Mouse (Mus musculus) frontal cortex, postnatal 14 days (tissue): ENCODE data around the gene Gm21985.
"Not testable (repeated sequence)": the region's sequence is repeated elsewhere in the genome, so short reads cannot be mapped to it uniquely, and the experiment has no call there.

Source experiments
- DNase-seq, 2 experiments: peaks; one replicate each; pipeline ENCODE4 v3.0.0; 2022; ENCODE audit warnings: low spot score in 2 of 2

Gene Gm21985

DNA sequence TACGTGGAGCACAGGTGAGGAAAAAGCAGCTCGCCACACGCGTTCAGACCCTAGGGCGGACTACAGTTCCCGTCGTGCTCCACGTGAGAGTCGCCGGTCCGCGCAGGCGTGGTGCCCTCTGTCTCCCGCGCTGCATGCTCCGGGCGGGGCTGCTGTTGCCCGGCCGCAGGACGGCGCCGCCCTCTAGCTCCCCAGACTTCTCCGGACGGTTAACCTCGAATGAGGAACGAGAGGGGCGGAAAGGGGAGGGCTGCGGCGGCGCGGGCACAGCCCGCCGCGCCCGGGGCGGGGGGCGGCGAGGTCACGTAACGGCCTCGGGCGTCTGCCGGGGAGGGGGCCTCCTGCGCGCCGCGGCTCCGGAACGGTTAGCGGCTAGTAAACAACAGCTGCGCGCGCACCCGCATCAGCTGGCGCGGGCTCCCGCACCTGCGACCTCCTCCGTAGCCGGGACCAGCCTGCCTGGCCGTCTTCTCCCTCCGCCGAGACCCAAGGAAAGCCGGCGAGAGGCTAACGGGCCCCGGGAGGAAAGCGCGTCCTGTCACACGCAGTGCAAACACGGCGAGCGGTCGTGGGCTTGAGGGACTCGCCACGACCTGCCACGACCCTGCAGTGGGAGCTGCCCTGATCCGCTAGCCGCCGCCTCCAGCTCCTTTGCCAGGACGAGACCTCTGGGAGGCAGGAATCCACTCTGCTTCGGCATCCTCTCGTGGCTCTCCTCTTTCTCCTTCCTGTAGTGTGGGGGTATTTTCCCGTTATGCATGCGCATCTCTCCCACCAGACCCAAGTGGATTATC is 469 bp upstream of the Gm21985 start, which contains the start of gene Slc12a6:
TSS of gene Slc12a6 (plus strand) at position 378 of the 794 bp plus-strand sequence.
- peak; percentile 82 to 87 for DNase-seq

DNA sequence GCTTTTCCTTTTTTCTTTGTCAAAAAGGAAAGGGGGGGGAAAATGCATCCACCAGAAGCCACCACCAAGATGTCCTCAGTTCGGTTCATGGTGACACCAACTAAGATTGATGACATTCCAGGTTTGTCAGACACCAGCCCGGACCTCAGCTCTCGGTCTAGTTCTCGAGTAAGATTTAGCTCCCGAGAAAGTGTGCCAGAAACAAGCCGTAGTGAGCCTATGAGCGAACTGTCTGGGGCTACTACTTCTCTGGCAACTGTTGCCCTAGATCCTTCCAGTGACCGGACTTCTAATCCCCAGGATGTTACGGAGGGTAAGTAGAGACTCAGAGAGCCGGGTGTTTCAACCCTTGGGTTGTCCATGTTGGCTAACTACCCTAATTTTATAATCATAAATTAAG is 666 bp downstream of the Gm21985 start:
- DNase-seq: no peak

GRCm38 (mm10) chr2:112267547-112268269 is 1.6 kb downstream of the Gm21985 start:
- DNase-seq: no peak

GRCm38 (mm10) chr2:112270011-112270410 is 3.9 kb downstream of the Gm21985 start:
- no peak for DNase-seq

DNA sequence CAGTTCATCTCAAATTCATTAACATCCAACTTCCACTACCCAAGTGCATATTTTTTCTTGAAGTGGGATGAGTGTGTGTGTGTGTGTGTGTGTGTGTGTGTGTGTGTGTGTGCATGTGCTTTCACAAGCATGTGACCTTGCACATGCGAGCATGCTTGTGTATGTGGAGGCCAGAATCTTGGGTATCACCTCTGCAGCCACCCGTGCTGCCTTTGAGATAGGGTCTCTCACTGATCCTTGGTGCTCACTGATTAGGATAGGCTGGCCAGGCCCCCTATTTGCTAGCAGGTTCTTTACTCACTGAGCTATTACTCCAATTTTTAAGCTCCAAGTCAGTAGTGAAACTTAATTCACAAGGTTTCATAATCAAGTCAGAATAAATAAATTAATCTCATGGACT is 6.8 kb downstream of the Gm21985 start:
- no peak for DNase-seq

GRCm38 (mm10) chr2:112273474-112273873 is 7.4 kb downstream of the Gm21985 start:
- DNase-seq: no peak

GRCm38 (mm10) chr2:112276870-112277269 is 10.8 kb downstream of the Gm21985 start:
- no peak for DNase-seq

DNA sequence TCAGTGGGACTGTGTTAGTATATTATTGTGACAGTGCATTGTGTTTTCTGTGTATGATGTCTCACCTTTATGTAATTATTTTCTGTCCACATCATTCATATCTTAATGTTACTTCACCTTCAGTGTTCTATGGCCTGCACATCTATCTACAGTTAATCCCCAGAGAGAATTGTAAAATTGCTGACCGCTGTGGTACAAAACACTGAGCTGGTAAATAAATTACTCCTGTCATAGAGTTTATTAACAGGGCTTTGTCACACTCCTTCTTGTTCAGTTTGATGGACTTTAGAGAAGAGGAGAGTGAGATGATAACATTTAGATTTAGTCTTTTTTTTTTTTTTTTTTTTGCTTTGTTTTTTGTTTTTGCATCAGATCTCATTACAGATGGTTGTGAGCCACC is 16.7 kb downstream of the Gm21985 start:
- no peak for DNase-seq

DNA sequence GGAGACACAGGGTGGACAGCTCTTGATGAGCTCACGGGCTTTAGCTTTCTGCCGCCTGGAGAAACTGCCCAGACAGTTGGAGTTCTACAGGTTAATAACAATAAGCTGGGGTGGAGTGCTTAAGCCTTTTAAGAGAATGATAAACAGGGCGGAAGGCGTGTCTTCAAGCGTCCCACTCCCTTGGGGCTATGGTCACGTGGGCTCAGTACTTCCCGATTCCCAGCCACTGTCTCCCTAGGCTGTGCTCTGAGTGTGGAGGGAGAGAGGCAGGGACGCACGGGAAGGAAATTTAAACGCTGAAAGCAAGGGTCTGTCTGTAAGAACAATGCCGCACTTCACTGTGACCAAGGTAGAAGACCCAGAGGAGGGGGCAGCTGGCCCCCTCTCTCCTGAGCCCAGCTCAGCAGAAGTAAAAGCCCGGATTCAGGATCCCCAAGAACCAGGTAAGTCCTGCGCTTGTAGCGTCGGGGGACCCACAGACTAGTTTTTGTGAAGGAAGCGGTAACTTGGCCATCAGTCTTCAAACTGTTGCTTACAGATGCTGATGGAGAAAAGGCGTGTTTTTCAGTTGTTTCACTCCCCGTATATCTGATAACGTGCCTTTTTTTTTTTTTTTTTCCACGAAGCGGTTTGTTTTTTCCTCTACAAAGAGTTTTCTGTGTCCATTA is 18.4 kb downstream of the Gm21985 start:
- no peak for DNase-seq

GRCm38 (mm10) chr2:112285031-112285390 is 18.9 kb downstream of the Gm21985 start:
- no peak for DNase-seq

DNA sequence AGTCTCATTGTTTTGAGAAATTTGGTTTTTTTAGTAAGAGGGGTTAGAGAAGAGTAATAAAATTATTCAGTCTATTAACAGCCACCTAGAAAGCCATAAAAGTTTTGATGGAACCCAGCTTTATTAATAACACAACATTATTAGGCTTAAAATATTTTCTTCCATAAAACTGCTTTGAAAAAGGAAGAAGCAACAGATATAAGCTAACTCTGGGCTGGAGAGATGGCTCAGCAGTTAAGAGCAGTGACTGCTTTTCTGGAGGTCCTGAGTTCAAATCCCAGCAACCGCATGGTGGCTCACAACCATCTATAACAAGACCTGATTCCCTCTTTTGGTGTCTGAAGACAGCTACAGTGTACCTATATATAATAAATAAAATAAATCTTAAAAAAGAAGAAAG is 19.9 kb downstream of the Gm21985 start:
- not testable (repeated sequence) for DNase-seq

- no peak for DNase-seq
Measured at GRCm38 (mm10) chr2:112287059-112287458, 20.9 kb downstream of the Gm21985 start.

- DNase-seq: no peak
Measured at GRCm38 (mm10) chr2:112289507-112289906, 23.4 kb downstream of the Gm21985 start.

GRCm38 (mm10) chr2:112292823-112293222 is 26.7 kb downstream of the Gm21985 start:
- DNase-seq: no peak

GRCm38 (mm10) chr2:112296211-112296610 is 30.1 kb downstream of the Gm21985 start:
- DNase-seq: no peak

DNA sequence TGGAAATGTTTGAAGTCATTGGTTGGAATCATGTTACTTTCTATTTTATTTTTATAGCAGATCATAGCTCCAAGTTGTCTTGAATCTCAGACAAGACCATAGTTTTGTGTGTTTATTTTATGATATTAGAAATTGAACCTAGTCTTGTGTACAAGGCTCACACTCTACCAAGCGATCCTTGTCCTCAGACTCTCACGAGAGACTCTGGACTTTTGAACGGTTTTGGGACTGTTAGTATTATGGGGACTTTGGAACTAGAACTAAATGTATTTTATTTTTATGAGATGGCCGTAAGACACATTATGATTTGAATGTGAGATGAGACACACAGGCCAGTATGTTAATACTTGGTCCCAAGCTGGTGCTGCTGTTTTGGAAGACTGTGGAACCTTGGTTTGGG is 32.1 kb downstream of the Gm21985 start:
- no peak for DNase-seq

DNA sequence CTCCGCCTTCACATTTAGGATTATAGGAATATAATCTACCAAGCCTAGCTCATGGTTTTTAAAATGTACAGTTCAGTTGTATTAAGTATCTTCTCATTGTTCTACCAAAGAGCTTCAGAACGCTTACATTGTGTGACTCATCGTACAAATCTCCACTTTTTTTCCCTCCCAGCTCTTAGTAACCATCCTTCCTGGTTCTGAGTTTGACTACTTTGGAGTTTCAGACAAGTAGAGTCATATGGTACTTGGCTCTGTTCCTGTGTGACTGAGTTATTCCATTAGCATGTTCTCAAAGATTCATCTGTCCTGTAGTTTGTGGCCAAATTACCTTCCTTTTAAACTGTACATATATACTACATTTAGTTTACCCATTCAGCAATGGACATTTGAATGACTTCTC is 42.6 kb downstream of the Gm21985 start:
- no peak for DNase-seq

DNA sequence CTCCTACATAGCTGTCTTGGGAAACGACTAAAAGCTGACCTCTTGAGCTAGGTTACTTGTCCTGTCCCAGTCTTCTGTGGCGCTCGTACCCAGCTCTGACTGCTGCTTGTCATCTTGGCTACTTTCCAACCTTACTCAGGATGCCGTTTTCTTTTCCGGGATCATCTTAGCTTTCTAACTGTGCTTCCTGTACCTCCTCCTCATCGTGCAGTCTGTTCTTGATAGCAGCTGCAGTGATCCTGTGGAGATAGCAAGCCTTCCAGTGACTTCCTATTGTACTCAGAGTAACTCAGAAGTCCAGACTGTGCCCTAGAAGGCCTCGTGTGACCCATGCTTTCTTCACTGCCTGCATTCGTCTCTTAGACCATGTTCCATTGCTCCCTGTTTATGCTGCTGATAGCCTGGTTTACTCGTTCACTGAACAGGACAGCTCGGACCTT is 43.1 kb downstream of the Gm21985 start:
- no peak for DNase-seq

DNA sequence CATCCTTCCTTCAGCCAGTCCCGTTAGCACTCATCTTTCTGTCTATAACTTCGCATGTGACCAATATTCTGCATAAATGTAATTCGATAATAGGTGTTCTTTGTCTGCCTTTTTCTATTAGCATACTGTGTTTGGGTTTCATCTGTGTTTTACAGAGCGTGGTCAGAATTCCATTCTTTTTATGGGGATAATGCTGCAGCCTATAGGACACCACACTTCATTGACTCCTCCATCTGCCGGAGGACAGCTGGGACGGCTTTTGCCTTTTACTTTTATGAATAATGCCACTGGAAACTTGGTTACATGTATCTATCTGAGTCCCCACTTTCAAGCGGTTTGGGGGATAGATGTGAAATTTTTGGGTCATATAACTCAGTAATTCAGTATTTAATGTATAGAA is 49.5 kb downstream of the Gm21985 start:
- DNase-seq: no peak

DNA sequence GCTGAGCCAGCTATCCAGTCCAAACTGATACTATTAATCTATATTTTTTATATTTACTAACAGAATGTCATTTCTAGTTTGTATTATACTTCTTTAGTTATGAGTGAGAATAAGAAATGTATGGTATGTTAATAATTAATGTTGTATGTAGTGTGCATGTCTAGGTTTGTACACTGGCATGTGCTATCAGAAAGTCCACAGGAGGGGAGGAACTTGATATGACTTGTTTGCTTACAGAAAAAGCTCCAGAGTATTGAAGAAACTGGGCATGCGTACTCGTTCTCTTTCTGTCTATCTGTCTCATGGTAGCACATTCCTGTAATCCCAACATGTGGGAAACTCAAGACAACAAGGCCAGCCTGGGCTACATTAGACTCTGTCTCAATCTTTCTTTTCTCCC is 52.1 kb downstream of the Gm21985 start:
- no peak for DNase-seq

DNA sequence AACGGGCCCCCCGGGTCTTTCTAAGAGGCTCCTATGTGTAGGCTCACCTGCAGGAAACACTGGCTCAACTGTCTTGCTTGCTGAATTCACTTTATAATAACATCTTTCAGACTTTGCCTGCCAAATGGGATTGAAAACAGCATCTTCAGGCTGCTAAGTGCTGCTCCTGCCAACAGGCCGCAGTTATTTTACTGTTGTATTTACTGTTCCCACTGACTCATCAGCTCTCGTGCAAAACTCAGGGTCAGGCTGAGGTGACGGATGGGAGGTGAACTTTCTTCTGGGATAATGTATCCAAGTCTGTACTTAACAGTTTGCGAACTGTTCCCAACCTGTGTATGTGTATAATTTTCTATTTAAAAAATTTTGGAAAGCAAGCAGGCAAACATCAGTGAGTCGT is 52.8 kb downstream of the Gm21985 start:
- no peak for DNase-seq

GRCm38 (mm10) chr2:112328069-112328777 is 62.1 kb downstream of the Gm21985 start:
- DNase-seq: no peak
